Mouse (Mus musculus) lung, adult 18-20 months (tissue): ENCODE data around the gene Utp14b.

ENCODE experiments used
- DNase-seq, 2 experiments: peaks; one replicate each; pipeline ENCODE4 v3.0.0; 2022; ENCODE audit warnings: mixed read lengths in 2 of 2

Utp14b gene

DNA sequence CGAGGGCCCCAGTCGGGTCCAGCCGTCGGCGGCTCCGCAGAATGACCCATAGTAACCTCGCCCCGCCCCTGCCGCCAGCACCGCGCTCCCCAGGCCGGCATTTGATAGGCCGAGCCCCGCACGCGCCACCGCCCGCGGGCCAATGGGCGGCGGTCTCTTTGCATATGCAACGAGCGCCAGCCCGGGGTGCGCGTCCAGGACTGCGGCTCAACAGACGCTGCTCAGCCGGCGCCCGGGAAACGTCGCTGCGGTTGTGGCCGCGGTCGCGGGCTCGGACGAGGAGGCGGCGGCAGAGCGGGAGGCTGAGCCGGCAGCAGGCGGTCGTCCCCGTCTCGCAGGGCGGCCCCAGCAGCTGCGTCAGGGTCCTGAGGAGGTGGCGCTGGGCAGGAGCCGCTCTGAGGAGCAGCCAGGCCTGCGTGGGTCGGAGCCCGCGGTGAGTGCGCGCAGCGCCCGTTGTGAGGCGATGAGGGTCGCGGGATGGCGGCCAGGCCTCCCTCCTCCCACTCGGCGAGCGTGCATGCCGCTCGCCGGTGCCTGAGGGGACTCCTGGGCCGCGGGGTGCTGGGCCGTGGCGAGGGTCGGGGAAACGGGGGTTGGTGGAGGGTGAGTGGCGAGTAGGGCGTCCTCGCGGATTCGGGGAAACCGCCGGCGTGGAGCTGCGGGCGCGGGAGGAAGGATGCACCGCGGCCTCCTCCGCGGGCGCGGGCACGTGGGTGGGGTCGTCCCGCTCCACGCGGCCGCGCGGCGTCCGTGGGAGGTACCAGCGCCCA, at the start of gene Utp14b, which contains the start of gene Acsl3:
Gene Utp14b (plus strand): TSS at position 368 of the 770 bp plus-strand sequence.
Gene Acsl3 (plus strand): TSS at position 155 of the 770 bp plus-strand sequence.
- peak; percentile 96 to 97 for DNase-seq

DNA sequence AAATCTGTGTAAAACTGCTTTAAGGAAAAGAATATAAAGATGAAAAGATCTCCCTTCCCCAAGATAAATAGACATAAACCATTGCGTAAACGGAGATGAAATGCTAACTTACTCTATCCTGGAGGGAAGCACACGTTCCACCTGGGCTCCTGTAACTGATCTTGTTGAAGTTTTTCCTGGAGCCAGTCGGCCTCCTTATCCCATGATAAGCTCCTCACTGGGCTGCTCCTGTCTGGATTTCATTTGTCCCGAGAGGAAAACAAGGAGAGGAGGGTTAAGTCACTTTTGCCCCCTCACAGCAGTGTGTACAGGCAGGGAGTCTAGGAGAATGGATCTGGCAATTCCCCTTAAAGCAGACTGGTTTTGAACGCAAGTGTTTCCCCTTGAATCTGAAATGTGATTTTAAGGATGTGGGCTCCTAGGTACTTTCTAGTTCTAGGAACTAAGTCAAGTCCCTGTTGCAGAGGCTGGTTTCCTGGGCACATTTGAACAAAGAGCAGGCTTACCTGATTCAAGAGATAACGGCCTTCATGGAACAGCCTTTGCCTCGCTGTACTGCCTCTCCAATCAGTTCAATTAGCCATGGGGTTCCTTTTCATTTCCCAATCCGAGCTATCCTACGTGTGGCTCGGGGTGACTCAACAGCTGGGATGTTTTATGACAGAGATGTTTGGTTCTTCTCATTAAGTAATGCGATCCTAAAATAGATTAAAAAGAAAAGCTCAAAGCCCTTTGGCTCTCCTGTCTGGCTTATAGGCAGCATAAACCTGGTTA, 48.5 kb upstream of the Utp14b start:
- DNase-seq = no peak

- no peak for DNase-seq
Observed at GRCm38 (mm10) chr1:78611039-78611438, 46.8 kb upstream of the Utp14b start.

- DNase-seq = no peak
Observed at GRCm38 (mm10) chr1:78612959-78613358, 44.9 kb upstream of the Utp14b start.

DNA sequence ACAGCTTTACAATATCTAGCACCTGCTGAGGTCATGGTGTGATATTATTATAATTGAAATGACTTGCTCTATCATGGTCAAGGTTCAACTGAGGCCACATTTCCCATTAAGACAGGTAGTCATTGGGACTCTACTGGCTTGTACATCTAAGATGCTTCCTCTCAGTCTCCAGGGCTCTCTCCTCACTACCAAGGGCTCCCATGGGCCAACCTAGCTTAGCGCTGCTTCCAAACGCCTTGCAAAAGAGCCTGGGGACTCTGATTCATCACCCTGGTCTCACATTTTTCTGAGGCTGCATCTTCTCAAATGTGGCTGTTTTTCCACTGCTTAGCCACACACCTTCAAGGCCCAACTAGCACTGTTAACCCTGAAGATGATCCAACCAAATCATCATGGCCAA, 33.5 kb upstream of the Utp14b start:
- DNase-seq = no peak

DNA sequence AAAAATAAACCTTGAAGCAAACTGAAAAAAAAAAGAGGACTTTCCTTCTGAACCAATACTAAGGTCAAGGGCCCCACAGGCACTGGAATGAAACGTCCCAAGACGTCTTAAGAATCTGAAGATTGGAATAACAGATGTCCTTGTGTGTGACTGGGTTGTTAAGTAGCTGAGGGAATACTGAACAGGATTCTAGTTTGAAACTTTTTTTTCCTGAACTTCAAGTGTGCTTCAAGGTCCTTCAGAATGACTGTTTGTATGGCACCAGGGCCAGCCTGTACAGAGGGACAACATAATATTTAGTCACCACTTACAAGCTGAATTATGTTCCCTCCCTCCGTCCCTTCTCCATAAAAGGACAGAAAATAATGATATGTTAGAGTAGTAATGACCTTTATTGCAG, 23.4 kb upstream of the Utp14b start:
- no peak for DNase-seq

GRCm38 (mm10) chr1:78640871-78641270, 17.0 kb upstream of the Utp14b start:
- DNase-seq = no peak

GRCm38 (mm10) chr1:78641791-78642190, 16.0 kb upstream of the Utp14b start:
- no peak for DNase-seq

DNA sequence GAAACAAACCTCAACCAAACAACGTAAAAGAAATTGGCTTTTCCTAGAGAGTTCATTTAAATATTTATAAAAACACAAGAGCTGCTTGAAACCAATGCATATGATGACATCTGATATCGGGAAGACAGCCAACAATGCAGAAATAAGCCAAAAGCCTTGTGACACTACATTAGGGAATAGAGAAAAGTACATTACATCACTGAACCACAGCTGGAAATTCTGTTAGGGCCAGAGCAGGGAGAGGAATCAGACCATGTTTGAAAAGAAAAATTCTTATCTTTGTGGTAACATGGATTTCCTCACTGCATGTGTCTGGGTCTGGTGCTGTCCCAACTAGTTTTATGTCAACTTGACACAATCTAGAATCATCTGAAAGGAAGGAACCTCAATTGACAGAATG, 15.6 kb upstream of the Utp14b start:
- no peak for DNase-seq

DNA sequence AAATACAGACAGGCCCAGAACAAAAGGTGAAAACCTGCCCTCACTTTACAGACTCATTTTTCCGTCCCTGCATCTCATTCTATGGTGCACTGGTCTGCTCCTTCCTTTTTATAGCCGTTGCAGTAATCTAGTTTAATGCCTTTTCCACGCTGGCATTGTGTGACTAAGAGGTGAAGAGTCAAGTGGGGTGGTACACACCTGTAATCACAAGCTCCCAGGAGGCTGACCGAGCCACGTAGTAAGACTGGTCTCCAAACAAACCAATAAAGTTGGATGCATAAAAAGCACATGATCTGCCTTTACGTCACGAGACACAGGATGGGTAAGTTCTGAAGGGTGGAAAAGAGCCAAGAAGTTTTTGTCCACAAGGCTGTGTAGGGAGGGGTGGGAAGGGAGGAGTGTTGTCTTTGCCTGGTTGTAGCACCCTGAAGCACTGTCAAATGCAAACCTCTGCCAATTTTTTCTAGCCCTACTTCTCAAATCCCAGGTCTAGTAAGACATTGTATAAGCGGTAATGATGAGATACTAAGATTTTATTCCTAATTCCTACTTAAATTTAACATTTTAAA, 10.4 kb upstream of the Utp14b start:
- peak; percentile 25 to 67 for DNase-seq

DNA sequence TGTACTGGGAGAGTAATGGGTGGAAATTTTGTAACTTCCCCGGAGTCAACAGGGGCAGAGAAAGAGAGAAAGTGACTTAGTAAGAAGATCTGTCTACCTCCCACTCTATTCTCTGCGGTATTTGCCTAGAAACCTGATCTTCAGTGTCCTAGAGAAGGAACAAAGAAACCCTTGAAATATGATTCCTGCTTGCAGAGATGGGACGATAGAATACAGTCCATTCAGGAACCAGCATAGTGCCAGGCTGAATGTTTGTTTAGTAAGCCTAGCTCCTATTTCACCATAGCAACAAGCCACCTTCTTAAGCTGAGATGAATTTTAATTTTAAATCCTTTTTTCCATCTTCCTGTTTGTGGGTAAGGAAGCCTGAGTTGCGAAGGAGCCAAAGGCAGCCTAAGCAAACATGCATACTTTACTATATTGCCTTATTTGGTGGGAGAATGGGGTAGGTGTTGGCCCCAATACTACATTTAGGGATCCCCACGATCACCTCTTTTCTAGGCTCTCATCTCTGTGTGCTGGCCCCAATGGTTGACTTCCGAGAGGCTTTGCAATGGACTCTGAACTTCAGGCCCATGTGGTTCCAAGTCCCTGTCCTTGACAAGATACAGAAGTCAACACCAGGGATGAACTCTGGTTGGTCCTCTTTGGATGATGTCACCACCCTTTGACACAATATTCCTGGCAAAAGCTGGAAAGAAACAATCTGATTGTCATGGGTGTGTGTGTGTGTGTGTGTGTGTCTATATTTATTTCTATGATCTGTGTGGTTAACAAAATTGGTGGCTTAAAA, 8.4 kb upstream of the Utp14b start:
- DNase-seq = no peak

GRCm38 (mm10) chr1:78656472-78656871, 1.4 kb upstream of the Utp14b start:
- DNase-seq = peak; percentile 57 to 72

DNA sequence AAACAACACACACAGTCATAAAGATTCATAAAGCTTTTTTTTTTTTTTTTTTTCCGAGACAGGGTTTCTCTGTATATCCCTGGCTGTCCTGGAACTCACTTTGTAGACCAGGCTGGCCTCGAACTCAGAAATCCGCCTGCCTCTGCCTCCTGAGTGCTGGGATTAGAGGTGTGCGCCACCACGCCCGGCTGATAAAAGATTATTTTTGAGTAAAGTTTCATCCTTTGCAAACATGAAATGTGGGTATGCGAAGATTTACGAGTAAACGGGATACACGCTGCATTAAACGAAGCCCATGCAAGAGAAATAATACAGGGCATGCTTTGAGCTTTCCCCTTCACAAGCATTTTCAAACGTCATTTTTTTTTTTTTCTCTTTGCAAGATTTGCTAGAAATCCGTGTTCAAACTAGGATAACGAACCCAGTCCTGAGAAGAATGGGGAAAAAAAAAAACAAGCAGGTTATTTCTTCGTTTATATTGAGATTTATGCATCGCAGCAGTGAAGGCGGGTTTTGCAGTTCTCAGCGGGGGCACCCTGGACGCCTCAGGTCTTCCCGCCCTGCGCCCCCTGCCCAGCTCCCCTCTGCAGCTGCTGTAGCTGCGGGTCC, 713 bp upstream of the Utp14b start:
- DNase-seq = no peak

DNA sequence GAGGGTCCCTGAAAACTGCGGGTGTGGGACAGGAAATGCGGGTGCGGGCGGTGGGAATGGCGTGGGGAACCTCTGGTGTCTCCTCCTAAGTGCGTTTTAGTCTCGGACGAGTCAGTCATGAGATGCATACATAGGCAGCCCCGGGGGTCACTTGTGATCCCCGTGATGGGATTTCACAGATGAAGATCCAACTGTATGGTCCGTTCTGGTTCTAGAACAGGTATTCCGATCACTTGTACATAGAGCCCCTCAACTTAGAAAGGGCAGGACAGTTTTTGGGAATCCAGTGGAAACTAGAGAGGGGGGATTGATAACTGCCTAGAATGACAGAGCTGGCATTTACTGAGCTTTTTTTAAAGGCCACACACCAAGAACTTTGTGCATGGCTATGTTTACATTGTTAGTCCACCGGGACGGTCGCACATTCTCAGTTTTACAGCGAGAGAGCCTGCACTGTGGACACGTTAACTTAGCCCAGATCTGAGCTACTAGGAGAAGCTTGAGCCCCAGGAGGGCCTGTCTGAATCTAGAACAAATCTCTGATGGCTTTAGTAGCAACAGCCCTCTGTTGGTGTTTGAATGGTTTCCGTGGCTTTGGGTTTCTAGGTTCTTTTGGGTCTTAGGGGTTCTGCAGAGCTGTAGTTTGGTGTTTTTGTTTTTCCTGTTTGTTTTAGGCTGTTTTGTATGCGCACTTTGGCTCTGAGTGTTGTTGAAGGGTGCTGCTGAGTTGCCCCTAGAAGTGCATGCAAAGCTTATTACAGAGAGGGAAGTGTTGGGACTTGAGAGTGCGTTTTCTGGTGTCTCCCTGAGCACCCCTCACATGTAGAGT, 817 bp downstream of the Utp14b start:
- no peak for DNase-seq

GRCm38 (mm10) chr1:78659270-78659823, 1.5 kb downstream of the Utp14b start:
- no peak for DNase-seq

DNA sequence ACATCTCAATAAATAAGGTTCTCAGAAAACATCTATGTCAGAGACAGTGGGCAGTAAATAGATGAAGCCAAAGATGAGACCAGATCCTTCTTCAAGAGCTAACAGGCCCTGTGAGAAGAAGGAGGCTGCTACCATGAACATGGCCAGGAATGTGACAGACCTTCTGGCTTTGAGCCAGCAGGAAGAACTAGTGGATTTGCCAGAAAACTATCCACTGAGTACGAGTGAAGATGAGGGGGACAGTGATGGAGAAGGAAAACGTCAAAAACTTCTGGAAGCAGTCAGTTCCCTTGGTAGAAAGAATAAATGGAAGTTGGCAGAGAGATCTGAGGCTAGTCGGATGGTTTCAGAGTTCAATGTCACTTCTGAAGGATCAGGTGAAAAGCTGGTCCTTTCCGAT, 6.5 kb downstream of the Utp14b start:
- no peak for DNase-seq

GRCm38 (mm10) chr1:78665954-78666499, 8.2 kb downstream of the Utp14b start:
- DNase-seq = no peak

GRCm38 (mm10) chr1:78666585-78666984, 8.7 kb downstream of the Utp14b start:
- DNase-seq = no peak

DNA sequence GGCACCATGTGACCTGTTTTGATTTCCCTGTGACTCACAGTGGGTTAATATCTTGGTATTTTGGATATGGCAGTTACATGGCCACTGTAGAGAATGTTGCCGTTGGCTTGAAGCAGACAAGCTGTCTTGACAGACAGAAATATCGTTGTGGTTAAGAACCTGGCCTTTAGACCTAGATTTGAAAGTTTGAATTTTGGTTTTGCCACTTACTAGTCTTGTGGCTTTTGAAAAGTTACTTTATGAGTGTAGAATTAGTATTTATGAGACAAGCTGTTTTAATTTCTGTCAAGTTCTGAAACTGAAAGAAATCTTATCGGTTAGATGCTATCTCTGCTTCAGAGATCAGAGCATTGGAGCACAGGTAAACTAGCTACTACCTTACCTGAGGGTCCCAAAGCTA, 24.5 kb downstream of the Utp14b start:
- DNase-seq = no peak

DNA sequence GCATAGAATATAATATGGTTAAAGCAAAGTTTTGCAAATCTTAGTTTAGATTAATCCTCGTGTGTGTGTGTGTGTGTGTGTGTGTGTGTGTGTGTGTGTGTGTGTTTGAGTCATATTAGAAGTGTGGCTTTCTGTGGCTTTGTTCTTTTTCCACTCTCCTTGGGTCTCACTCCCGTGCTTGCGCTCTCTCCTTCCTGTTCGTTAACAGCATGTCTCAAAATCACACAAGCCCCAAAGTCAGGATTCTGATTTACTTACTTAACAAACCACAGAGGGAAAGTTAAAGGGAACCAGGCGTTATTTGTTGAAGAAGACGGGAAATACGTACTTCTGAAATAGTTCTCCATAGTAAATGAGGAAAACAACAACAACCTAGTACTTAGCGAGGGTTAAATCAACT, 26.3 kb downstream of the Utp14b start:
- no peak for DNase-seq

GRCm38 (mm10) chr1:78686872-78687271, 29.0 kb downstream of the Utp14b start:
- DNase-seq = no peak
